Comparison of ENCODE assay signal across 24 mouse cellular contexts in the genomic region with DNA sequence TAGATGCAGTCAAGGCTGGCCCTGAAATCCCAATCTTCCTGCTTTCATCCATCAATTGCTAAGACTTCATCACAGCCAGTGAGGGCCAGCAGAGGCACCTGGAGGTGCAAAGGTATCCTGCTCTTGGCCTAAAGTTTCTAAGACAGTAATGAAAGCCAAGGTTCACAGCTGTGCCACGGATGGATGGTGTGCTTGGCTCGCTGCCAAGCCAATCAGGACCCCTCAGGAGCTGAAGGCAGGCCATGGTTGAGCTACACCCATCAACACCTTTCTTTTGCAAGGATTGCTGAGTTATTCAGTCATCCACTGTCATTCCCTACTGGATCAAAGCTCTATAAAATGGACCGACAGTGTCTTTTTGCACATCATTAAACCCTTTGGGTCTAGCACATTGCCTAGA. TPM values are rescaled to one million over a fixed set of nuclear protein-coding genes. Genes with fewer than 3 reads are reported as not detected.
A peak's percentile ranks its signal among the peaks of the same experiment; 100 is the strongest.
DNase-seq lines count a peak whose midpoint lies in the region; ATAC-seq and TF ChIP-seq lines count a peak whose summit lies in the region.
"Had no signal": no experiment of that assay in that cellular context is flagged by ENCODE, and none has a peak within 500 bp of the region (broad histone marks: within the 10 kb centered on the region; RNA-seq: fewer than 3 reads in every experiment).

No protein-coding gene starts in this region.

- peak; percentile 42 for DNase-seq in kidney, adult 11 months
- DNase-seq in kidney, postnatal 0 days (ENCODE audit: low spot score), result no peak
- peak; percentile 26 for DNase-seq in kidney, postnatal 14 days
- DNase-seq in liver, embryonic 11.5 days (ENCODE audit: low spot score), result no peak
- DNase-seq in spleen, adult 18-20 months, result no peak
- DNase-seq: adrenal gland, adult 2 months; adrenal gland, postnatal 14 days; cerebellum, adult 11 months; cerebellum, adult 2 months; cerebellum, adult 9-11 months; cerebellum, postnatal 25 days; forebrain, postnatal 0 days; gastrocnemius, adult 2 months; gastrocnemius, postnatal 14 days; heart, adult 11 months had no signal

- TF ChIP-seq CTCF in kidney, postnatal 0 days (IDR thresholded peaks at IDR 0.05; ENCODE audit: low read depth), result no peak

- no peak overlapping the region for H3K27ac ChIP-seq in kidney, embryonic 15.5 days
- no peak overlapping the region for H3K27ac ChIP-seq in kidney, postnatal 0 days
- H3K27ac ChIP-seq in kidney, embryonic 14.5 days (ENCODE audit: low read depth, low read length), result no peak overlapping the region
- H3K27ac ChIP-seq in liver, embryonic 11.5 days (ENCODE audit: low read depth, low read length), result no peak overlapping the region
- H3K27ac ChIP-seq: embryonic facial prominence, embryonic 12.5 days; embryonic facial prominence, embryonic 15.5 days; gastrocnemius, adult 2 months; hindbrain, embryonic 12.5 days had no signal

- H3K27me3 ChIP-seq in kidney, embryonic 15.5 days, result peaks cover 74% of the 10 kb centered on the region
- peaks cover 10% of the 10 kb centered on the region for H3K27me3 ChIP-seq in kidney, postnatal 0 days (ENCODE audit: insufficient read depth, low read length)
- peaks cover 21% of the 10 kb centered on the region for H3K27me3 ChIP-seq in kidney, embryonic 14.5 days (ENCODE audit: control insufficient read depth, insufficient read depth, low read length)
- peaks cover 39% of the 10 kb centered on the region for H3K27me3 ChIP-seq in liver, embryonic 11.5 days (replicated peaks; ENCODE audit: control insufficient read depth, insufficient read depth, low read length)

- WGBS in kidney, embryonic 15.5 days, result 53% methylated on average over 3 of the region's 3 CpGs
- WGBS in kidney, postnatal 0 days, result 29% methylated on average over 3 of the region's 3 CpGs
- WGBS in kidney, embryonic 14.5 days, result 57% methylated on average over 3 of the region's 3 CpGs
- WGBS in liver, embryonic 11.5 days, result 71% methylated on average over 3 of the region's 3 CpGs

- H3K4me1 ChIP-seq in kidney, embryonic 15.5 days, result peaks cover 10% of the 10 kb centered on the region
- peaks cover 8% of the 10 kb centered on the region; the same call in 1 of the 2 replicates for H3K4me1 ChIP-seq in kidney, postnatal 0 days (replicated peaks; ENCODE audit: insufficient read depth, low read length)
- peaks cover 3% of the 10 kb centered on the region; the same call in 1 of the 2 replicates for H3K4me1 ChIP-seq in kidney, embryonic 14.5 days (ENCODE audit: control insufficient read depth, insufficient read depth, low read length)
- H3K4me1 ChIP-seq in liver, embryonic 11.5 days (replicated peaks; ENCODE audit: control insufficient read depth, insufficient read depth, low read length), result no peaks in the 10 kb centered on the region; the same call in 1 of the 2 replicates

- H3K4me2 ChIP-seq in kidney, embryonic 15.5 days, result no peak overlapping the region
- H3K4me2 ChIP-seq in kidney, postnatal 0 days (ENCODE audit: low read length), result no peak overlapping the region
- H3K4me2 ChIP-seq in kidney, embryonic 14.5 days (replicated peaks; ENCODE audit: low read depth, low read length), result no peak overlapping the region
- H3K4me2 ChIP-seq in liver, embryonic 11.5 days, result no peak overlapping the region
- H3K4me2 ChIP-seq: embryonic facial prominence, embryonic 12.5 days; embryonic facial prominence, embryonic 15.5 days; heart, embryonic 11.5 days; hindbrain, embryonic 12.5 days had no signal

- no peaks in the 10 kb centered on the region for H3K36me3 ChIP-seq in kidney, embryonic 15.5 days
- no peaks in the 10 kb centered on the region for H3K36me3 ChIP-seq in kidney, postnatal 0 days (ENCODE audit: insufficient read depth, low read length)
- no peaks in the 10 kb centered on the region for H3K36me3 ChIP-seq in kidney, embryonic 14.5 days (ENCODE audit: control insufficient read depth, insufficient read depth, low read length)
- no peaks in the 10 kb centered on the region for H3K36me3 ChIP-seq in liver, embryonic 11.5 days (ENCODE audit: control insufficient read depth, insufficient read depth, low read length)
- H3K36me3 ChIP-seq: embryonic facial prominence, embryonic 12.5 days; embryonic facial prominence, embryonic 15.5 days; hindbrain, embryonic 12.5 days had no signal

- H3K4me3 ChIP-seq in kidney, embryonic 15.5 days (replicated peaks), result no peak overlapping the region
- no peak overlapping the region for H3K4me3 ChIP-seq in kidney, postnatal 0 days (replicated peaks; ENCODE audit: low read depth, low read length)
- H3K4me3 ChIP-seq in kidney, embryonic 14.5 days (ENCODE audit: low read length), result no peak overlapping the region
- H3K4me3 ChIP-seq in liver, embryonic 11.5 days (ENCODE audit: low read depth, low read length), result no peak overlapping the region
- H3K4me3 ChIP-seq: embryonic facial prominence, embryonic 12.5 days; embryonic facial prominence, embryonic 15.5 days; gastrocnemius, adult 2 months; hindbrain, embryonic 12.5 days had no signal

- H3K9ac ChIP-seq in kidney, embryonic 15.5 days, result no peak overlapping the region
- H3K9ac ChIP-seq in kidney, postnatal 0 days (ENCODE audit: low read depth, low read length), result no peak overlapping the region
- no peak overlapping the region for H3K9ac ChIP-seq in kidney, embryonic 14.5 days (ENCODE audit: low read depth, low read length)
- no peak overlapping the region for H3K9ac ChIP-seq in liver, embryonic 11.5 days (ENCODE audit: low read depth, low read length)
- H3K9ac ChIP-seq: embryonic facial prominence, embryonic 12.5 days; embryonic facial prominence, embryonic 15.5 days; forebrain, postnatal 0 days; hindbrain, embryonic 12.5 days had no signal

- H3K9me3 ChIP-seq in kidney, embryonic 15.5 days (replicated peaks), result no peaks in the 10 kb centered on the region
- H3K9me3 ChIP-seq in kidney, postnatal 0 days (replicated peaks; ENCODE audit: low read length), result no peaks in the 10 kb centered on the region
- H3K9me3 ChIP-seq in kidney, embryonic 14.5 days (ENCODE audit: control insufficient read depth, low read length), result no peaks in the 10 kb centered on the region
- no peaks in the 10 kb centered on the region for H3K9me3 ChIP-seq in liver, embryonic 11.5 days (ENCODE audit: control insufficient read depth, low read length)
- H3K9me3 ChIP-seq: embryonic facial prominence, embryonic 12.5 days; embryonic facial prominence, embryonic 15.5 days; hindbrain, embryonic 12.5 days had no signal

- no peak for ATAC-seq in kidney, embryonic 15.5 days (replicated peaks; ENCODE audit: low FRiP score)
- peak; percentile 66 for ATAC-seq in kidney, postnatal 0 days (replicated peaks; ENCODE audit: low FRiP score, low read depth)
- no peak for ATAC-seq in kidney, embryonic 14.5 days (ENCODE audit: low FRiP score, low TSS enrichment)
- no peak for ATAC-seq in liver, embryonic 11.5 days (replicated peaks; ENCODE audit: low FRiP score)
- ATAC-seq: forebrain, embryonic 14.5 days; forebrain, postnatal 0 days had no signal

RNA-seq across cellular contexts. Expression of a gene that starts 5.8 kb away (rescaled TPM):
- polyA plus RNA-seq in kidney, embryonic 15.5 days (2015; fragmentation: Nextera tagmentation; extraction: Ambion mirVana), result 12.7 and 14.5 TPM in 2 replicates
- 19.7 and 20.3 TPM in 2 replicates for polyA plus RNA-seq in kidney, postnatal 0 days (2015; fragmentation: Nextera tagmentation; extraction: Ambion mirVana)
- 4.7 and 9.5 TPM in 2 replicates for polyA plus RNA-seq in kidney, embryonic 14.5 days (2014; fragmentation: Nextera tagmentation; extraction: Ambion mirVana)
- polyA plus RNA-seq in liver, embryonic 11.5 days (2014; fragmentation: Nextera tagmentation; extraction: Ambion mirVana), result 9.5 and 12.0 TPM in 2 replicates

RNA-seq across cellular contexts. Expression of a gene that starts 18.2 kb away (rescaled TPM):
- 0.04 and 0.05 TPM in 2 replicates for polyA plus RNA-seq in kidney, embryonic 15.5 days (2015; fragmentation: Nextera tagmentation; extraction: Ambion mirVana)
- polyA plus RNA-seq in kidney, postnatal 0 days (2015; fragmentation: Nextera tagmentation; extraction: Ambion mirVana), result not detected in 2 replicates
- polyA plus RNA-seq in kidney, embryonic 14.5 days (2014; fragmentation: Nextera tagmentation; extraction: Ambion mirVana), result not detected in 2 replicates
- polyA plus RNA-seq in liver, embryonic 11.5 days (2014; fragmentation: Nextera tagmentation; extraction: Ambion mirVana), result not detected in 2 replicates
- polyA plus RNA-seq: heart, embryonic 14.5 days; heart, postnatal 0 days had no signal

RNA-seq across cellular contexts. Expression of a gene that starts 43.8 kb away (rescaled TPM):
- polyA plus RNA-seq in kidney, embryonic 15.5 days (2015; fragmentation: Nextera tagmentation; extraction: Ambion mirVana), result 13.5 TPM in 2 replicates
- polyA plus RNA-seq in kidney, postnatal 0 days (2015; fragmentation: Nextera tagmentation; extraction: Ambion mirVana), result 12.2 and 15.5 TPM in 2 replicates
- 18.2 and 19.2 TPM in 2 replicates for polyA plus RNA-seq in kidney, embryonic 14.5 days (2014; fragmentation: Nextera tagmentation; extraction: Ambion mirVana)
- 2.6 and 2.8 TPM in 2 replicates for polyA plus RNA-seq in liver, embryonic 11.5 days (2014; fragmentation: Nextera tagmentation; extraction: Ambion mirVana)

Comparison
In these comparisons a context has a peak if more than half of its experiments do, and no peak if none do; other contexts are left out.
1. DNase-seq: peak in kidney, adult 11 months (single experiment) and kidney, postnatal 14 days (single experiment); none in kidney, postnatal 0 days (single experiment), liver, embryonic 11.5 days (single experiment) and spleen, adult 18-20 months (0 of 2).